Mouse (Mus musculus) liver, adult 2 months (tissue): ENCODE results near the gene 9630041A04Rik. TPM values are rescaled to one million over a fixed set of nuclear protein-coding genes. Genes with fewer than 3 reads are reported as not detected.

Experiments used
- DNase-seq: peaks from one replicate; pipeline ENCODE4 v3.0.0-alpha.2; 2011; ENCODE audit warnings: low read depth, low spot score; ENCODE audit errors: extremely low read depth
- H3K27ac ChIP-seq: fragments of 200-500 bp; replicated peaks from 2 replicates; pipeline ENCODE4 v1.5.1; 2012; ENCODE audit warnings: low read depth, mild to moderate bottlenecking, control low read depth, inconsistent platforms, low read length; ENCODE audit not compliant: insufficient read depth
- H3K27me3 ChIP-seq: fragments of 200-500 bp; 2 replicates; pipeline ENCODE4 v1.6.1; 2012; ENCODE audit warnings: mild to moderate bottlenecking, moderate library complexity, low read length, inconsistent platforms; ENCODE audit not compliant: control insufficient read depth, insufficient read depth
- H3K36me3 ChIP-seq: fragments of 200-500 bp; 2 replicates; pipeline ENCODE4 v1.6.1; 2012; ENCODE audit warnings: low read length, inconsistent platforms; ENCODE audit not compliant: control insufficient read depth, insufficient read depth
- H3K4me1 ChIP-seq: fragments of 200-500 bp; 2 replicates; pipeline ENCODE4 v1.6.1; 2011; ENCODE audit warnings: low read length; ENCODE audit not compliant: control insufficient read depth, insufficient read depth
- H3K4me3 ChIP-seq: fragments of 200-500 bp; 2 replicates; pipeline ENCODE4 v1.5.1; 2011; ENCODE audit warnings: low read depth, mild to moderate bottlenecking, control low read depth, low read length, moderate library complexity; ENCODE audit not compliant: insufficient read depth
- H3K79me2 ChIP-seq: fragments of 200-500 bp; 2 replicates; pipeline ENCODE4 v1.6.1; 2012; ENCODE audit warnings: inconsistent platforms, mild to moderate bottlenecking, low read length, moderate library complexity; ENCODE audit not compliant: control insufficient read depth, insufficient read depth
- H3K9ac ChIP-seq: fragments of 200-500 bp; 2 replicates; pipeline ENCODE4 v1.6.1; 2012; ENCODE audit warnings: low read depth, mild to moderate bottlenecking, control low read depth, inconsistent platforms, low read length
- CTCF ChIP-seq: fragments of 200-500 bp; IDR thresholded peaks from 2 replicates; pipeline ENCODE4 v1.5.1; 2011; ENCODE audit warnings: low read depth, low read length, control low read depth
- POLR2A ChIP-seq: fragments of 200-500 bp; IDR thresholded peaks from 2 replicates; pipeline ENCODE4 v1.6.1; 2011; ENCODE audit warnings: low read length, control low read depth; ENCODE audit not compliant: insufficient read depth; ENCODE audit errors: extremely low read depth
- WGBS: fragments of 180-500 bp; shearing (Covaris S2); methylation state at CpG from one replicate; pipeline ENCODE4 v1.1.7; 2018; 5-methylcytosine and 5-hydroxymethylcytosine counted together
- polyA plus RNA-seq: library from polyadenylated mRNA; depleted of rRNA; stranded (reverse); fragments of >200 nt; gene quantifications from 2 replicates; pipeline ENCODE4 v1.2.3, GENCODE M21; 2012; rRNA removed
- total RNA-seq: library from RNA; depleted of rRNA; stranded (reverse); fragments of >200 nt; gene quantifications from 2 replicates; pipeline ENCODE4 v1.2.3, GENCODE M21; 2014; rRNA removed

The 9630041A04Rik gene
- not detected in 2 replicates for total RNA-seq
- polyA plus RNA-seq, result not detected in 2 replicates

- no peak for DNase-seq
- 70% methylated on average over 15 of the region's 15 CpGs for WGBS
- Histone ChIP-seq H3K4me3 (no peak within 1 kb of the TSS), H3K36me3 (no peaks in the 10 kb centered on the region), H3K9ac (no peak within 1 kb of the TSS), H3K27ac (no peak within 1 kb of the TSS), H3K79me2 (no peaks in the 10 kb centered on the region), H3K4me1 (no peaks in the 10 kb centered on the region), H3K27me3 (no peaks in the 10 kb centered on the region; the same call in 1 of the 2 replicates)
- no peak for TF ChIP-seq POLR2A
- no peak for TF ChIP-seq CTCF
These were observed at the start of gene 9630041A04Rik for GRCm38 (mm10) chr9:101861596-101862471. TSS of gene 9630041A04Rik (plus strand) at chr9:101861841.

- WGBS, result 87% methylated on average over 7 of the region's 7 CpGs
- DNase-seq, result no peak
- Histone ChIP-seq H3K27me3 (no peaks in the 10 kb centered on the region), H3K4me1 (no peaks in the 10 kb centered on the region), H3K9ac (no peak overlapping the region), H3K79me2 (no peaks in the 10 kb centered on the region), H3K27ac (no peak overlapping the region), H3K36me3 (no peaks in the 10 kb centered on the region), H3K4me3 (no peak overlapping the region)
- TF ChIP-seq POLR2A, result no peak
- no peak for TF ChIP-seq CTCF
These were observed 37.7 kb upstream of the 9630041A04Rik start for GRCm38 (mm10) chr9:101823896-101824295.

- WGBS, result 91% methylated on average over 8 of the region's 8 CpGs
- Histone ChIP-seq H3K4me3 (no peak overlapping the region), H3K4me1 (no peaks in the 10 kb centered on the region), H3K27me3 (no peaks in the 10 kb centered on the region), H3K79me2 (no peaks in the 10 kb centered on the region), H3K36me3 (no peaks in the 10 kb centered on the region), H3K9ac (no peak overlapping the region), H3K27ac (no peak overlapping the region)
- TF ChIP-seq POLR2A, result no peak
- TF ChIP-seq CTCF, result no peak
- no peak for DNase-seq
These were observed 36.0 kb upstream of the 9630041A04Rik start for GRCm38 (mm10) chr9:101825626-101826025.

GRCm38 (mm10) chr9:101833619-101834018 is 28.0 kb upstream of the 9630041A04Rik start:
- Histone ChIP-seq H3K36me3 (no peaks in the 10 kb centered on the region), H3K4me3 (no peak overlapping the region), H3K27ac (no peak overlapping the region), H3K9ac (no peak overlapping the region), H3K4me1 (no peaks in the 10 kb centered on the region), H3K27me3 (no peaks in the 10 kb centered on the region), H3K79me2 (no peaks in the 10 kb centered on the region)
- 68% methylated on average over 2 of the region's 2 CpGs for WGBS
- no peak for TF ChIP-seq CTCF
- TF ChIP-seq POLR2A, result no peak
- no peak for DNase-seq

GRCm38 (mm10) chr9:101841101-101841500 is 20.5 kb upstream of the 9630041A04Rik start:
- DNase-seq, result no peak
- WGBS, result 91% methylated on average over 11 of the region's 11 CpGs
- no peaks in the 10 kb centered on the region for H3K79me2 ChIP-seq
- no peak overlapping the region for H3K9ac ChIP-seq
- H3K27me3 ChIP-seq, result no peaks in the 10 kb centered on the region
- no peaks in the 10 kb centered on the region for H3K4me1 ChIP-seq
- no peak overlapping the region for H3K4me3 ChIP-seq
- no peak for TF ChIP-seq POLR2A
- TF ChIP-seq CTCF, result no peak
- no peaks in the 10 kb centered on the region for H3K36me3 ChIP-seq
- H3K27ac ChIP-seq, result no peak overlapping the region

- H3K4me3 ChIP-seq, result no peak overlapping the region
- H3K79me2 ChIP-seq, result no peaks in the 10 kb centered on the region
- no peaks in the 10 kb centered on the region for H3K36me3 ChIP-seq
- no peak overlapping the region for H3K9ac ChIP-seq
- no peak for TF ChIP-seq CTCF
- no peak for TF ChIP-seq POLR2A
- H3K27me3 ChIP-seq, result no peaks in the 10 kb centered on the region
- no peak overlapping the region for H3K27ac ChIP-seq
- 71% methylated on average over 4 of the region's 4 CpGs for WGBS
- DNase-seq, result no peak
- H3K4me1 ChIP-seq, result no peaks in the 10 kb centered on the region
These were observed 17.7 kb upstream of the 9630041A04Rik start for GRCm38 (mm10) chr9:101843893-101844292.
